Mouse (Mus musculus) forebrain, embryonic 16.5 days (tissue): ENCODE measurements around the gene Mrpl22. TPM values are rescaled to one million over a fixed set of nuclear protein-coding genes. Genes with fewer than 3 reads are reported as not detected.

Experiments used
- ATAC-seq: fragments of 200-750 bp; cut with Nextera tagmentation; 2 replicates; pipeline ENCODE4 v1.8.0; 2017; ENCODE audit warnings: mild to moderate bottlenecking, moderate library complexity
- H3K27ac ChIP-seq: fragments of 300-500 bp; sonication (generic); 2 replicates; pipeline ENCODE4 v1.5.1; 2014; ENCODE audit warnings: low read length, control low read depth
- H3K27me3 ChIP-seq: fragments of 300-500 bp; sonication (generic); replicated peaks from 2 replicates; pipeline ENCODE4 v1.6.1; 2014; ENCODE audit warnings: low read length; ENCODE audit not compliant: control insufficient read depth, insufficient read depth
- H3K36me3 ChIP-seq: fragments of 300-500 bp; sonication (generic); 2 replicates; pipeline ENCODE4 v1.6.1; 2014; ENCODE audit not compliant: control insufficient read depth, insufficient read depth
- H3K4me1 ChIP-seq: fragments of 300-500 bp; sonication (generic); replicated peaks from 2 replicates; pipeline ENCODE4 v1.6.1; 2014; ENCODE audit warnings: low read length; ENCODE audit not compliant: control insufficient read depth, insufficient read depth
- H3K4me2 ChIP-seq: fragments of 300-500 bp; sonication (generic); 2 replicates; pipeline ENCODE4 v1.6.1; 2014; ENCODE audit warnings: mild to moderate bottlenecking, low read length, control low read depth
- H3K4me3 ChIP-seq: fragments of 300-500 bp; sonication (generic); replicated peaks from 2 replicates; pipeline ENCODE4 v1.5.1; 2014; ENCODE audit warnings: mild to moderate bottlenecking, low read length, control low read depth
- H3K9ac ChIP-seq: fragments of 300-500 bp; sonication (generic); replicated peaks from 2 replicates; pipeline ENCODE4 v1.6.1; 2014; ENCODE audit warnings: low read depth, low read length, control low read depth
- H3K9me3 ChIP-seq: fragments of 300-500 bp; sonication (generic); 2 replicates; pipeline ENCODE4 v1.6.1; 2016; ENCODE audit warnings: low read length; ENCODE audit not compliant: control insufficient read depth
- WGBS: fragments of 180-500 bp; shearing (Covaris S2); extraction: QIAGEN DNeasy Blood & Tissue Kit; methylation state at CpG from one replicate; pipeline ENCODE4 v1.1.7; 2014; 5-methylcytosine and 5-hydroxymethylcytosine counted together
- polyA plus RNA-seq: library from polyadenylated mRNA; unstranded; fragments of >200 nt; fragmentation: Nextera tagmentation; extraction: Ambion mirVana; gene quantifications from 2 replicates; pipeline ENCODE4 v1.2.1, GENCODE M21; 2015

Mrpl22 gene
- polyA plus RNA-seq: 102 and 103 TPM in 2 replicates

- H3K4me1 ChIP-seq: peaks cover 13% of the 10 kb centered on the region
- peak within 1 kb of the TSS; percentile 56; the same call in 1 of the 2 replicates for H3K27ac ChIP-seq
- peak within 1 kb of the TSS; percentile 72 for H3K9ac ChIP-seq
- H3K36me3 ChIP-seq: peaks cover 13% of the 10 kb centered on the region; the same call in 1 of the 2 replicates
- H3K4me3 ChIP-seq: peak within 1 kb of the TSS; percentile 73
- H3K4me2 ChIP-seq: peak within 1 kb of the TSS; percentile 65
- no peaks in the 10 kb centered on the region for H3K9me3 ChIP-seq
- ATAC-seq: peak; percentile 75
- WGBS: under 1% methylated on average over 34 of the region's 34 CpGs
- H3K27me3 ChIP-seq: no peaks in the 10 kb centered on the region
Observed at GRCm38 (mm10) chr11:58171459-58172091, at the start of gene Mrpl22. Mrpl22 (plus strand) TSS chr11:58171661.

- no peak for ATAC-seq
- H3K27me3 ChIP-seq: no peaks in the 10 kb centered on the region
- no peak overlapping the region for H3K4me2 ChIP-seq
- WGBS: 92% methylated on average over 2 of the region's 2 CpGs
- no peak overlapping the region for H3K27ac ChIP-seq
- no peak overlapping the region for H3K4me3 ChIP-seq
- no peak overlapping the region for H3K9ac ChIP-seq
- peaks cover 24% of the 10 kb centered on the region for H3K36me3 ChIP-seq
- H3K9me3 ChIP-seq: no peaks in the 10 kb centered on the region
- H3K4me1 ChIP-seq: no peaks in the 10 kb centered on the region
Observed at GRCm38 (mm10) chr11:58123711-58124110, 47.8 kb upstream of the Mrpl22 start.

DNA sequence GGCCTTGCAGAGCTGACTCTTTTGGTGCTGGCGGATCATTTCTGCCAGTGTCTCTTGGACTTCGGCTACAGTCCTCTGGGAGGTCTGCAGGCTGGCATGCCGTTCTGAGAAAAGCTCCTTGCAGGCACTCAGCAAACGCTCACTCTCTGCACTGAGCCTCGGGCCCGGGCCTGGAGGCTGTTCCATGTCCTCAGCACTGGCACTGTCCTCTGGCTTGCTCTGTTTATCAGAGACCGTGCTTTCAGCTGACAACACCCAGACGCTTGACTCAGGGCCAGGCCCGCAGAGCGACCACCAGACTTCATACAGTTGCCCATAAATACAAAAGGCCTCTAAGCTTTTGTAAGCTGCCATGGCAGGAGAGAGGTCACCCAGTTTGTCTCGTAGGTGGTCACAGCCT is 46.4 kb upstream of the Mrpl22 start:
- WGBS: 89% methylated on average over 11 of the region's 11 CpGs
- H3K4me3 ChIP-seq: no peak overlapping the region
- no peaks in the 10 kb centered on the region for H3K9me3 ChIP-seq
- H3K27ac ChIP-seq: no peak overlapping the region
- no peak for ATAC-seq
- no peaks in the 10 kb centered on the region for H3K27me3 ChIP-seq
- H3K4me2 ChIP-seq: no peak overlapping the region
- peaks cover 17% of the 10 kb centered on the region for H3K36me3 ChIP-seq
- no peaks in the 10 kb centered on the region for H3K4me1 ChIP-seq
- H3K9ac ChIP-seq: no peak overlapping the region

GRCm38 (mm10) chr11:58126397-58127160 is 44.9 kb upstream of the Mrpl22 start:
- 72% methylated on average over 7 of the region's 7 CpGs for WGBS

DNA sequence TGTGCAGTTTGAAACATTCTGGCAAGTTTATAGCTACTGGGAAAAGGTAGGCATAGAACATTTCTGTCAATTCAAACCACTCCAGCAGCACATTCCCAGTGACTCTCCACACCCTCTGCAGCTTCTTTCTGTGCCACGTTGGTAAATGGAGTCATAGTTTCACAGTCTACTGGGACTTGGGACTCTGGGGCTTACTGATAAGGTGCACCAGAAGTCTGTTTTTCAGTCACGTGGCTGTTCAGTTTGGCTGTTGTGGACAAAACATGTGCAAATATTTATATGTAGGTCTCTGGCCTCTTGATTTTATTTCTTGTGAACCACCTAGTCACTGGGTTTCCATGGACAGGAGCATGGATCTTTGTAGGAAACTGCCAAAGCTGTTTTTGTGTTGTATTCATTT is 43.9 kb upstream of the Mrpl22 start:
- H3K4me3 ChIP-seq: no peak overlapping the region
- H3K4me2 ChIP-seq: no peak overlapping the region
- H3K9ac ChIP-seq: no peak overlapping the region
- no peaks in the 10 kb centered on the region for H3K4me1 ChIP-seq
- no peaks in the 10 kb centered on the region for H3K27me3 ChIP-seq
- no peak overlapping the region for H3K27ac ChIP-seq
- peaks cover 15% of the 10 kb centered on the region; the same call in 1 of the 2 replicates for H3K36me3 ChIP-seq
- H3K9me3 ChIP-seq: no peaks in the 10 kb centered on the region
- WGBS: 85% methylated on average over 2 of the region's 2 CpGs
- no peak for ATAC-seq

More at GRCm38 (mm10) chr11:58126397-58127160, 44.9 kb upstream of the Mrpl22 start:
- no peak for ATAC-seq
- Histone ChIP-seq H3K4me1 (no peaks in the 10 kb centered on the region), H3K36me3 (peaks cover 15% of the 10 kb centered on the region; the same call in 1 of the 2 replicates), H3K27ac (no peak overlapping the region), H3K9ac (no peak overlapping the region), H3K4me3 (no peak overlapping the region), H3K9me3 (no peaks in the 10 kb centered on the region), H3K27me3 (no peaks in the 10 kb centered on the region), H3K4me2 (no peak overlapping the region)

DNA sequence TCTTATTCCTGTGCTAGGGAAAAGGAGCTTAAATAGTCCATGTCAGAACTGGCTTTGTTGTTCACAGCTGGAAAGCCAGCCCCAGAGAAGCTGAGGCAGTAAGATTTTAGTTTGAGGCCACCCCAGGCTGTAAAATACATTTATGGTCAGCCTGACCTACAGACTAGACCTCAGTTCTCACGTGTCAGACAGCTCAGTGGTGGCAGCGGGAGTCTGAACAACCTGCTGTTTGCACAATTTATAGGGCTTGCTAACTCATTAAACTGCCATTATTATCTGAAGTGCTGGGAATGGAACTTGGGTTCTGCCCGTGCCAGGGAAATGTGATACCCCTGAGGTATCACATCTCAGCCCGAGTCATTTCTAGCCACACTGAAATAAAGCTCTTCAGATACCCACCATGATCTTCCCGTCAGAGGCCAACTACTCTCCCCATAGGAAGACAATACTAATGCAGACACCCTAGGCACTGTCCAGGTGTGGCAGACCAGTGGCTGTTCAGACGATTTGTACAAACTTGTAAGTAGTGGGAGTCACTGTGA is 42.1 kb upstream of the Mrpl22 start:
- no peak overlapping the region for H3K9ac ChIP-seq
- no peaks in the 10 kb centered on the region for H3K9me3 ChIP-seq
- H3K4me3 ChIP-seq: no peak overlapping the region
- WGBS: 80% methylated on average over 6 of the region's 6 CpGs
- H3K4me1 ChIP-seq: no peaks in the 10 kb centered on the region
- peaks cover 21% of the 10 kb centered on the region for H3K36me3 ChIP-seq
- H3K4me2 ChIP-seq: no peak overlapping the region
- no peak for ATAC-seq
- H3K27me3 ChIP-seq: no peaks in the 10 kb centered on the region
- H3K27ac ChIP-seq: no peak overlapping the region

- Histone ChIP-seq H3K9ac (no peak overlapping the region), H3K4me1 (no peaks in the 10 kb centered on the region), H3K4me2 (no peak overlapping the region), H3K27me3 (no peaks in the 10 kb centered on the region), H3K27ac (no peak overlapping the region), H3K36me3 (peaks cover 19% of the 10 kb centered on the region), H3K4me3 (no peak overlapping the region), H3K9me3 (no peaks in the 10 kb centered on the region)
- no peak for ATAC-seq
- WGBS: 94% methylated on average over 3 of the region's 3 CpGs
Observed at GRCm38 (mm10) chr11:58132026-58132425, 39.4 kb upstream of the Mrpl22 start.

- no peak overlapping the region for H3K9ac ChIP-seq
- no peak overlapping the region for H3K27ac ChIP-seq
- no peak overlapping the region for H3K4me2 ChIP-seq
- H3K27me3 ChIP-seq: no peaks in the 10 kb centered on the region
- H3K4me3 ChIP-seq: no peak overlapping the region
- peaks cover 23% of the 10 kb centered on the region for H3K36me3 ChIP-seq
- no peak for ATAC-seq
- H3K4me1 ChIP-seq: no peaks in the 10 kb centered on the region
- no peaks in the 10 kb centered on the region for H3K9me3 ChIP-seq
Observed at GRCm38 (mm10) chr11:58134869-58135268, 36.6 kb upstream of the Mrpl22 start.

- H3K4me1 ChIP-seq: no peaks in the 10 kb centered on the region
- H3K9ac ChIP-seq: no peak overlapping the region
- no peak for ATAC-seq
- no peaks in the 10 kb centered on the region for H3K27me3 ChIP-seq
- no peaks in the 10 kb centered on the region for H3K9me3 ChIP-seq
- no peak overlapping the region for H3K4me3 ChIP-seq
- peaks cover 23% of the 10 kb centered on the region for H3K36me3 ChIP-seq
- H3K27ac ChIP-seq: no peak overlapping the region
- no peak overlapping the region for H3K4me2 ChIP-seq
Observed at GRCm38 (mm10) chr11:58135296-58135695, 36.2 kb upstream of the Mrpl22 start.
